Comparison of ENCODE assay signal across 8 mouse cellular contexts in the genomic region with DNA sequence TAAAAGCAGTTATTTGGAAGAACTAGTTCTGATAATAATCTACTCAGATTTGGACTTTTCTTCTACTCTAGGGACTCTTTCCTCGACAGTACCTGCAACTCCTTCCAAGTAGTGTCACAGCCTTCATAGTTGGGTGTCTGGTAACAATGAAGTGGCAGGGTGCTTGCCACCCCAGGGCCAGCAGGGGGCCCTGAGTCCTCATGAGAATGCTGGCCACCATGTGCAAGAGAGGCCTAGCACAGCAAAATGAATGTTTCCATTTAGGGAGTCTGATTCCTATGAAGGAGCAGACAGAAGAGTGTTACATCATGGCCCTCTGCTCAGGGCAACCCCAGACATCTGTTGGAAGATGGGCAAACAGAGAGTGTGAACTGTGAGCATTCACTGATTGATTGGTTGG. TPM values are rescaled to one million over a fixed set of nuclear protein-coding genes. Genes with fewer than 3 reads are reported as not detected.
DNase-seq lines count a peak whose midpoint lies in the region; ATAC-seq and TF ChIP-seq lines count a peak whose summit lies in the region.

No protein-coding gene starts in this region.

- peak; percentile 60 for TF ChIP-seq CTCF in lung, embryonic 14.5 days (IDR thresholded peaks at IDR 0.05; ENCODE audit: low read depth)

- 41% methylated on average over 1 of the region's 1 CpGs for WGBS in lung, embryonic 14.5 days

- no peak overlapping the region for H3K4me3 ChIP-seq in lung, embryonic 14.5 days (ENCODE audit: low read depth, low read length)

- no peaks in the 10 kb centered on the region for H3K9me3 ChIP-seq in lung, embryonic 14.5 days (ENCODE audit: low read depth, low read length)

- H3K9ac ChIP-seq in lung, embryonic 14.5 days, result no peak overlapping the region

- H3K36me3 ChIP-seq in lung, embryonic 14.5 days (ENCODE audit: insufficient read depth), result no peaks in the 10 kb centered on the region

- no peaks in the 10 kb centered on the region for H3K4me1 ChIP-seq in lung, embryonic 14.5 days (ENCODE audit: insufficient read depth)

- H3K27ac ChIP-seq in lung, embryonic 14.5 days (ENCODE audit: low read depth), result no peak overlapping the region

- ATAC-seq in lung, embryonic 14.5 days (ENCODE audit: insufficient read depth), result peak; percentile 38; the same call in 1 of the 2 replicates

- no peaks in the 10 kb centered on the region for H3K27me3 ChIP-seq in lung, embryonic 14.5 days (ENCODE audit: insufficient read depth, low read length)

- peak; percentile 37 for DNase-seq in adrenal gland, adult 2 months
- no peak for DNase-seq in adrenal gland, postnatal 4 days (ENCODE audit: low spot score in 2 of 2)
- DNase-seq in lung, embryonic 14.5 days, result peak; percentile 54
- DNase-seq in lung, adult 18-20 months, result no peak
- peak; percentile 23 for DNase-seq in embryo, embryonic 10 days (ENCODE audit: low spot score)
- peak; percentile 24 for DNase-seq in mesoderm, embryonic 11.5 days (ENCODE audit: low read depth, low spot score)
- DNase-seq in spleen, postnatal 14 days (ENCODE audit: low spot score in 2 of 2), result no peak
- DNase-seq in urinary bladder, postnatal 10 days (ENCODE audit: low spot score), result no peak

- no peak overlapping the region for H3K4me2 ChIP-seq in lung, embryonic 14.5 days

RNA-seq across cellular contexts. Expression of a gene that starts 21.3 kb away (rescaled TPM):
- total RNA-seq in adrenal gland, adult 2 months (2021), result not detected
- polyA plus RNA-seq in adrenal gland, adult 2 months (2012; rRNA removed), result not detected in 2 replicates
- not detected for total RNA-seq in adrenal gland, postnatal 4 days (2021)
- not detected in 2 replicates for polyA plus RNA-seq in lung, embryonic 14.5 days (2014; fragmentation: Nextera tagmentation; extraction: Ambion mirVana)

RNA-seq across cellular contexts. Expression of a gene that starts 41.7 kb away (rescaled TPM):
- not detected for total RNA-seq in adrenal gland, adult 2 months (2021)
- polyA plus RNA-seq in adrenal gland, adult 2 months (2012; rRNA removed), result not detected in 2 replicates
- total RNA-seq in adrenal gland, postnatal 4 days (2021), result not detected
- 0.08 TPM in 2 replicates for polyA plus RNA-seq in lung, embryonic 14.5 days (2014; fragmentation: Nextera tagmentation; extraction: Ambion mirVana)

Comparison
In these comparisons a context has a peak if more than half of its experiments do, and no peak if none do; other contexts are left out.
1. DNase-seq: peak in adrenal gland, adult 2 months (single experiment), lung, embryonic 14.5 days (single experiment), embryo, embryonic 10 days (single experiment) and mesoderm, embryonic 11.5 days (single experiment); none in adrenal gland, postnatal 4 days (0 of 2), lung, adult 18-20 months (0 of 2), spleen, postnatal 14 days (0 of 2) and urinary bladder, postnatal 10 days (single experiment).